In genomic region chr9:63802080-63802479, GRCm38 (mm10) we compare ENCODE assay signal across 24 mouse cellular contexts. TPM values are rescaled to one million over a fixed set of nuclear protein-coding genes. Genes with fewer than 3 reads are reported as not detected.
DNase-seq lines count a peak whose midpoint lies in the region; ATAC-seq lines count a peak whose summit lies in the region.
"Had no signal": no experiment of that assay in that cellular context is flagged by ENCODE, and none has a peak within 500 bp of the region (broad histone marks: within the 10 kb centered on the region; RNA-seq: fewer than 3 reads in every experiment).

No protein-coding gene starts in this region.

- H3K9me3 ChIP-seq in hindbrain, embryonic 10.5 days, result no peaks in the 10 kb centered on the region
- H3K9me3 ChIP-seq in hindbrain, embryonic 16.5 days (ENCODE audit: control insufficient read depth, low read length), result no peaks in the 10 kb centered on the region
- H3K9me3 ChIP-seq in embryonic facial prominence, embryonic 10.5 days, result no peaks in the 10 kb centered on the region
- H3K9me3 ChIP-seq in limb, embryonic 12.5 days, result no peaks in the 10 kb centered on the region
- H3K9me3 ChIP-seq: lung, embryonic 15.5 days; megakaryocyte, embryonic 14.5 days; midbrain, embryonic 13.5 days; neural tube, embryonic 12.5 days had no signal

- no peak for DNase-seq in hindbrain, embryonic 10.5 days (ENCODE audit: low spot score)
- peak; percentile 66 for DNase-seq in CD4-positive, CD25-positive, alpha-beta regulatory T cell, adult 2 months (ENCODE audit: low read depth, low spot score)
- DNase-seq in embryonic facial prominence, embryonic 10.5 days (ENCODE audit: low spot score), result no peak
- no peak for DNase-seq in right cerebral cortex, postnatal 10 days (ENCODE audit: low spot score in 2 of 2)
- DNase-seq in adrenal gland, adult 8-10 months, result no peak
- no peak for DNase-seq in frontal cortex, postnatal 36 days (ENCODE audit: low spot score in 2 of 2)
- DNase-seq: adrenal gland, postnatal 25 days; cerebellum, adult 11-12 months; cerebellum, adult 9-11 months; gastrocnemius, adult 2 months; heart, postnatal 14 days; kidney, postnatal 14 days; lung, postnatal 4 days; thymus, postnatal 4 days had no signal

- H3K27ac ChIP-seq in hindbrain, embryonic 10.5 days, result peak overlapping the region; percentile 69
- H3K27ac ChIP-seq in hindbrain, embryonic 16.5 days (ENCODE audit: low read depth, low read length), result no peak overlapping the region
- H3K27ac ChIP-seq in embryonic facial prominence, embryonic 10.5 days (replicated peaks), result peak overlapping the region; percentile 83
- 0 out of 2 replicates have a peak overlapping the region, but pooled peaks have one; percentile 51 for H3K27ac ChIP-seq in limb, embryonic 12.5 days
- H3K27ac ChIP-seq: gastrocnemius, adult 2 months; hindbrain, postnatal 0 days; midbrain, embryonic 13.5 days; neural tube, embryonic 12.5 days had no signal

- ATAC-seq in hindbrain, embryonic 16.5 days, result no peak
- ATAC-seq in limb, embryonic 12.5 days (ENCODE audit: insufficient number of reproducible peaks, insufficient read depth, low FRiP score, low TSS enrichment, low read depth), result no peak
- ATAC-seq: forebrain, embryonic 14.5 days; hindbrain, postnatal 0 days; midbrain, embryonic 13.5 days had no signal

- H3K4me1 ChIP-seq in hindbrain, embryonic 10.5 days (replicated peaks), result peaks cover 48% of the 10 kb centered on the region
- H3K4me1 ChIP-seq in hindbrain, embryonic 16.5 days (ENCODE audit: control insufficient read depth, insufficient read depth, low read depth, low read length), result peaks cover 10% of the 10 kb centered on the region
- H3K4me1 ChIP-seq in embryonic facial prominence, embryonic 10.5 days, result peaks cover 42% of the 10 kb centered on the region
- peaks cover 20% of the 10 kb centered on the region for H3K4me1 ChIP-seq in limb, embryonic 12.5 days (replicated peaks)

- WGBS in hindbrain, embryonic 10.5 days, result 66% methylated on average over 5 of the region's 5 CpGs
- 60% methylated on average over 5 of the region's 5 CpGs for WGBS in hindbrain, embryonic 16.5 days
- WGBS in embryonic facial prominence, embryonic 10.5 days, result 63% methylated on average over 5 of the region's 5 CpGs
- 72% methylated on average over 5 of the region's 5 CpGs for WGBS in limb, embryonic 12.5 days

- no peak overlapping the region for H3K4me2 ChIP-seq in hindbrain, embryonic 16.5 days (ENCODE audit: low read length)
- H3K4me2 ChIP-seq in limb, embryonic 12.5 days, result no peak overlapping the region
- H3K4me2 ChIP-seq: liver, embryonic 11.5 days; lung, embryonic 15.5 days; midbrain, embryonic 13.5 days; neural tube, embryonic 12.5 days had no signal

- H3K4me3 ChIP-seq in hindbrain, embryonic 10.5 days, result no peak overlapping the region
- H3K4me3 ChIP-seq in hindbrain, embryonic 16.5 days (ENCODE audit: low read length), result no peak overlapping the region
- H3K4me3 ChIP-seq in embryonic facial prominence, embryonic 10.5 days, result no peak overlapping the region
- no peak overlapping the region for H3K4me3 ChIP-seq in limb, embryonic 12.5 days (replicated peaks)
- H3K4me3 ChIP-seq: gastrocnemius, adult 2 months; lung, embryonic 15.5 days; megakaryocyte, embryonic 14.5 days; midbrain, embryonic 13.5 days; neural tube, embryonic 12.5 days had no signal

- no peaks in the 10 kb centered on the region for H3K36me3 ChIP-seq in hindbrain, embryonic 10.5 days
- no peaks in the 10 kb centered on the region for H3K36me3 ChIP-seq in hindbrain, embryonic 16.5 days (ENCODE audit: control insufficient read depth, insufficient read depth, low read length)
- H3K36me3 ChIP-seq in embryonic facial prominence, embryonic 10.5 days (replicated peaks), result no peaks in the 10 kb centered on the region
- no peaks in the 10 kb centered on the region for H3K36me3 ChIP-seq in limb, embryonic 12.5 days
- H3K36me3 ChIP-seq: lung, embryonic 15.5 days; midbrain, embryonic 13.5 days; neural tube, embryonic 12.5 days had no signal

- no peak overlapping the region for H3K9ac ChIP-seq in hindbrain, embryonic 16.5 days (ENCODE audit: low read depth, low read length)
- no peak overlapping the region for H3K9ac ChIP-seq in limb, embryonic 12.5 days (replicated peaks)
- H3K9ac ChIP-seq: lung, embryonic 15.5 days; midbrain, embryonic 13.5 days; neural tube, embryonic 12.5 days had no signal

- H3K27me3 ChIP-seq in hindbrain, embryonic 10.5 days (ENCODE audit: insufficient read depth, poor library complexity, severe bottlenecking), result no peaks in the 10 kb centered on the region
- no peaks in the 10 kb centered on the region for H3K27me3 ChIP-seq in hindbrain, embryonic 16.5 days (replicated peaks; ENCODE audit: control insufficient read depth, insufficient read depth, low read length)
- H3K27me3 ChIP-seq in embryonic facial prominence, embryonic 10.5 days (replicated peaks; ENCODE audit: low read depth, poor library complexity, severe bottlenecking), result no peaks in the 10 kb centered on the region; the same call in 1 of the 2 replicates
- H3K27me3 ChIP-seq in limb, embryonic 12.5 days, result no peaks in the 10 kb centered on the region
- H3K27me3 ChIP-seq: CH12.LX; lung, embryonic 15.5 days; midbrain, embryonic 13.5 days; neural tube, embryonic 12.5 days had no signal

RNA-seq across cellular contexts. Expression of gene Smad3, which starts 44.3 kb away (rescaled TPM):
- polyA plus RNA-seq in hindbrain, embryonic 10.5 days (2016; fragmentation: Nextera tagmentation; extraction: Ambion mirVana), result 24.2 TPM in 2 replicates
- polyA plus RNA-seq in hindbrain, embryonic 16.5 days (2015; fragmentation: Nextera tagmentation; extraction: Ambion mirVana), result 7.7 and 9.3 TPM in 2 replicates
- polyA plus RNA-seq in embryonic facial prominence, embryonic 10.5 days (2016; fragmentation: Nextera tagmentation; extraction: Ambion mirVana), result 23.4 and 25.5 TPM in 2 replicates
- 39.9 and 43.4 TPM in 2 replicates for polyA plus RNA-seq in limb, embryonic 12.5 days (2016; fragmentation: Nextera tagmentation; extraction: Ambion mirVana)
- 10 to 100 TPM; 27.0 to 49.6 (median 37.1) TPM for total RNA-seq in adrenal gland, adult 8-10 months (2022)
